Mouse (Mus musculus) left cerebral cortex, postnatal 14 days (tissue): ENCODE results near the gene Gm20388. TPM values are rescaled to one million over a fixed set of nuclear protein-coding genes. Genes with fewer than 3 reads are reported as not detected.

Source experiments
- DNase-seq, 2 experiments: peaks; one replicate each; pipeline ENCODE4 v3.0.0; 2021 to 2022; ENCODE audit warnings: low spot score in 2 of 2, mixed read lengths in 1 of 2
- intact Hi-C: fragments of 180-260 bp; cut with DNase I; formaldehyde crosslinking; loops from one replicate; pipeline ENCODE4 v1.15.1; 2025
- total RNA-seq, 2 experiments: library from RNA; stranded (reverse); gene quantifications; 2 replicates each; pipeline ENCODE4 v1.2.3; 2021

Gm20388 gene
- total RNA-seq, 2 experiments from 2014 or later: 2.8 to 7.3 TPM

GRCm38 (mm10) chr8:122871663-122872062, 2961.0 kb downstream of the Gm20388 start:
- no peak for DNase-seq
- intact Hi-C loops: no loop called here

DNA sequence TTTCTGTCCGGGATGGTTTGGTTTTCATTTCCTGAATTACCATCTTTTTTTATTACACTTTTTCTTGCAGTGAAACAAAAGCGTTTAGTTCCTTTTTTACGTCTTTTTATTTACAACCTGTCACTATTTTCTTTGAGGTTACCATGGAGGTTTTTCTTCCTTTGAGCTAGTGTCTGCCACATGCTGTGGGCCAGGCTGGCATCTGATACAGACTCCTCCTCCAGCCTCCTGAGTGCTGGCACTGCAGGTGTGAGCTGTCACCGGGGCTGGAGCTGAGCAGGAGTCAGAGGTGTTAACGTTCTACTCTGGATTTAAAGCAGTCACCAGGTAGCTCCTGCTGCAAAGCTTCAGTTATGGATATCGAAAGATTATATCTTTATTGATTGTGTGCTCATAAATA, 2962.5 kb downstream of the Gm20388 start:
- no peak for DNase-seq
- intact Hi-C loops: no loop called here

GRCm38 (mm10) chr8:122875186-122875585, 2964.5 kb downstream of the Gm20388 start:
- intact Hi-C loops: no loop called here

GRCm38 (mm10) chr8:122878231-122878630, 2967.6 kb downstream of the Gm20388 start:
- intact Hi-C loops: no loop called here
- DNase-seq: no peak

More at GRCm38 (mm10) chr8:122875186-122875585, 2964.5 kb downstream of the Gm20388 start:
- DNase-seq: no peak

- intact Hi-C loops: no loop called here
- DNase-seq: no peak
Measured at GRCm38 (mm10) chr8:122880302-122880701, 2969.7 kb downstream of the Gm20388 start.

DNA sequence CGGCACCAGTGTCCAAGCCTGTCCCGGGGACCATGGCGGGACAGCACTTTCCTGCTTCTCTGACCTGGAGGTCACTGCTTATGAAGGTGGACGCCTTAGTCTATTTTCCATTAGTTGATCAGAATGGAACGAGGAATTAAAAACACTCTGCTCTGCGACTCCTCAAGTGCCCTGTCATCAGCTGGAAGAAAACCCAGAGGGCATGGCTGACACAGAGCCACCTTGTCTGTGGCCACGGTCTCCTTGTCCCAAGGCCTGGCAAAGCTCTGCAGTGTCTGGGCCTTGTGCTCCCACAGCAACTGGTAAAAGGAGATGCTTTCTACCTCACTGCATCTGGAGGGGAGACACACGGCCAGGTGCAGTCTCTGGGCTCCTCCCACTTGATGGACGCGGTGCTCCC, 2973.0 kb downstream of the Gm20388 start:
- intact Hi-C loops: no loop called here
- no peak for DNase-seq

DNA sequence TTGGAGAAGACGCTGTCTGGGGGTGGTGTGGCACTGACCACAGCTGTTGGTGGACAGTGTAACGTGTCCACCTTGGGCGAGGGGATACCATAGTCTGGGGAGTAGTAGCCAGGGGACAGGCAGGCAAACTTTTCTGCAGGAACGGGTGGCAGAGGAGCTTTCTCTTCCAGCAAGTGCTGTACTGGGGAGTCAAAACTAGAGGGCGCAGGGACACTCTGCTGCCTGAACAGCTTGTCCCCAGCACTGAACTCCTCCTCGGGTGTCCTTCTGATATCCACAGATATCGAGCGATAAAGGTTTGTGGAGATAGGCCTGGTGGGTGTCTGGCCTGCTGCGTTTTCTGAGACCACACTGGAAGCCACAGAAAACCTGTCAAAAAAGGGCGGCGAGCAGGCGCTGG, 2980.8 kb downstream of the Gm20388 start:
- no peak for DNase-seq
- intact Hi-C loops: loop anchor here (10.0 kb wide), 1 partner anchor 313 kb away; no protein-coding TSS in a partner anchor

- intact Hi-C loops: loop anchor here (10.0 kb wide), 1 partner anchor 311 kb away; no protein-coding TSS in a partner anchor
- DNase-seq: no peak
Measured at GRCm38 (mm10) chr8:122893451-122893850, 2982.8 kb downstream of the Gm20388 start.

DNA sequence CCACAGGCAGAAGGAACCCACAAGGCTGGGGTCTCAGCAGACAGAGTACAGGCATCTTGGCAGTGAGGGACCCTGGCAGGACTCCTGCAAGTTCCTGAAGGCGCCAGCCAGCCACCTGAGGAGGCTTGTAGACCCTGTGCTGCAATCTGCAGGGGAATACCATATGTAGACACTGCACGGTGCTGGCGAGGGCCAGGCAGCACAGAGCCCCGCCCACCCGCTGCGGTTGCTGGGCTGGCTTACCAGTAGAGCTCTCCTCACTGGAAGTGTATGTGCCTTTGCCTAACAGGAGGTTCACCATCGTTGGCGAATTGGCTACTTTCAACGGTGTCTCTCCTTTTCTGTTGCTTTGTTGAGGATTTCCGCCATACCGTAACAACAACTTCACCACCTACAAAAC, 2985.7 kb downstream of the Gm20388 start:
- no peak for DNase-seq
- intact Hi-C loops: loop anchor here (10.0 kb wide), 1 partner anchor 308 kb away; no protein-coding TSS in a partner anchor

GRCm38 (mm10) chr8:122897200-122897599, 2986.6 kb downstream of the Gm20388 start:
- DNase-seq: no peak
- intact Hi-C loops: loop anchor here (10.0 kb wide), 1 partner anchor 308 kb away; no protein-coding TSS in a partner anchor

DNA sequence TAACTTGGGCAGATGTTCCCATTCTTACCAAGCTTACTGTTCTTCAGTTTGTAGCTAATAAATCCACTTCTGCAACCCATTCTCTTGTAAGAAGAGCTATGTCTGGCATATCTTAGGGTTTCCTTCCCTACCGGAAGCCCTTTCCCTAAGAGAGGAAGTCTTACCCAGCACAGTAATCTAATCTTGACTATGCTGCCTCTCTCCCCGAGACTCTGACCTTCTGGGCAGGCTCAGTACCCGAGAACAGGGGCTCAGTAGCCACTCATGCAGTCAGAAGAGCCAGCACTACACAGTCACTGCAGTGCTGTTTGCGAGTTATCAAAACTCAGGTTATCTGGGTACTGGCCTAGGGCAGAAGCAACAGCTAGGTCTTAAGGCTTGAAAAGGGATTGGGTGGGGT, 2987.4 kb downstream of the Gm20388 start:
- no peak for DNase-seq
- intact Hi-C loops: loop anchor here (10.0 kb wide), 1 partner anchor 307 kb away; no protein-coding TSS in a partner anchor

DNA sequence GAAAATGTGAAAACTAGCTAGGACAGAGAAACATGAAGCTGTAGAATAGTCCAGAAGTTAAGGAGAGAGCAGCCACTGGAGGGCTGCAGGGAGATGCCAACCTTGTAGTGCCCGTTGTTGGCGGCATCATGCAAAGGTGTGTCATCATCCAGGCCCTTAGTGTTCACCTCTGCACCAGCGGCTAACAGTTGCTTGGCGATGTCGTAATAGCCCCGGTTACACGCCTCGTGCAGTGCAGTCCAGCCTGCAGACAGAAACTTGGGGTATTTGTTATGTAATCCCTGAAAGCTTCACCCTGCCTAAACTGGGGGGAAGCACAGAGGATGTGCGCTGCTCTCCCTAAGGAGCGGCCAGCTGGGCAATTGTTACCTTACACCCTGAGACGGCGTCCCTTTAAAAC, 2987.8 kb downstream of the Gm20388 start:
- intact Hi-C loops: loop anchor here (10.0 kb wide), 1 partner anchor 306 kb away; no protein-coding TSS in a partner anchor
- no peak for DNase-seq

- no peak for DNase-seq
- intact Hi-C loops: loop anchor here (10.0 kb wide), 1 partner anchor 306 kb away; no protein-coding TSS in a partner anchor
Measured at GRCm38 (mm10) chr8:122899085-122899484, 2988.4 kb downstream of the Gm20388 start.

- no peak for DNase-seq
- intact Hi-C loops: no loop called here
Measured at GRCm38 (mm10) chr8:122901476-122901875, 2990.8 kb downstream of the Gm20388 start.

DNA sequence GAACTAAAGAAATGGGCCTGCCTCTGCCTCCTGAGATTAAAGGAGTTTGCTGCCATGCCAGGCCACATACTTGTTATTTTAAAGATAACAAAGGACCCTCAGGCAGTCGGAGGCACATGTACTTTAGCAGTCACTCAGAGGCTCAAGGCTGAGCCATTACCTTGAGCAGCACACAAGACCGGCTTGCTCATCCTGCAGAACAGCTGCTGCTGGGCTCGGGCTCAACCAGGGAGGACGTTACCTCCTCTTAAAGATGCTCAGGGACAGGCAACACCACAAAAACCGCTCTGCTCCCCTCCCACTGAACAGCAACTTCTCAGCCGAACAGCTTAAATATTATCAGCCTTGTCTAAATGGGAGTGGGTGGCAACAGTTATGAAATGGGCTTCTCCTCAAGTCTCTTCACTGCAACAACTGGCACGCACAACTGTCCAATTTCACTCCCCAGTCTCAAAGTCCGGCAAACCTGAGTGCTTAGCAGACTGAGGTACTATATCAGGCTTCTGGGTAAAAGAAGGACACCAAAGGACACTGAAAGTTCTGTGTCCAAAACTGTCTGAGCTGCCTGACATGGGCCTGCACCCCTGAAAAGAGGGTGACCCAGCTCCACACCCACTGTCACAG, 2991.4 kb downstream of the Gm20388 start:
- intact Hi-C loops: no loop called here
- DNase-seq: no peak

GRCm38 (mm10) chr8:122902581-122902980, 2991.9 kb downstream of the Gm20388 start:
- intact Hi-C loops: no loop called here

GRCm38 (mm10) chr8:122903002-122903401, 2992.4 kb downstream of the Gm20388 start:
- intact Hi-C loops: no loop called here
- no peak for DNase-seq

More at GRCm38 (mm10) chr8:122902581-122902980, 2991.9 kb downstream of the Gm20388 start:
- DNase-seq: no peak

GRCm38 (mm10) chr8:122904496-122904895, 2993.9 kb downstream of the Gm20388 start:
- intact Hi-C loops: no loop called here
- DNase-seq: no peak

- intact Hi-C loops: loop anchor here (5.0 kb wide), 1 partner anchor 197 kb away; the partner anchor contains the start of gene Rpl13
- no peak for DNase-seq
Measured at GRCm38 (mm10) chr8:122905346-122905745, 2994.7 kb downstream of the Gm20388 start.

GRCm38 (mm10) chr8:122906463-122907021, 2995.9 kb downstream of the Gm20388 start:
- intact Hi-C loops: loop anchor here (2.0 to 5.0 kb wide), 2 partner anchors 134 to 196 kb away; partner anchors contain the start of gene Rpl13
- DNase-seq: peak; percentile 92 to 93

DNA sequence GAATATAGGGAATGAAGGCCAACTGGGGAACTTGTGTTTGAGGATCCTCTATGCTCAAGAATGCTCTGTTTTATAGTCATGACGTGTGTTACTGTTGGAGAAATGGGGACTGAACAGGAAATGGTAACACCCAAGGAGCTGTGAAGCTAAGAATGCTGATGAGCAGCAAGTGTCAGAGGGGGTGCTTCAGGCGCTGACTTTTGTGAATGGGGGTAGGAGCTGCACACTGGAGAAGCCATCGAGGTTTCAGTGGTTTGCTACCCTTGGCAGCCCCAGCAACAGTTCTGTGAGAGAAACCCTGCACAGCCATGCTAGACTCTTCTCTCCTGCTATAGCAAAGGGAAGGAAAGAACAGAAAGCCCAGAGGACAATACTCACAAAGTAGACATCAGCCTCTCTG, 3001.5 kb downstream of the Gm20388 start:
- DNase-seq: no peak
- intact Hi-C loops: no loop called here
